Mouse (Mus musculus) adrenal gland, postnatal 25 days (tissue): ENCODE data around the gene Spred1. TPM values are rescaled to one million over a fixed set of nuclear protein-coding genes. Genes with fewer than 3 reads are reported as not detected.
A peak's percentile ranks its signal among the peaks of the same experiment; 100 is the strongest.

Source experiments
- DNase-seq: peaks from one replicate; pipeline ENCODE4 v3.0.0; 2021; ENCODE audit warnings: mixed read lengths
- microRNA-seq, 2 experiments: library from miRNA; unstranded; fragments of <30 nt; microRNA quantifications; one replicate each; pipeline ENCODE4 v1.2.0; 2021
- total RNA-seq: library from RNA; stranded (reverse); gene quantifications from 2 replicates; pipeline ENCODE4 v1.2.3, GENCODE M21; 2021

Gene Spred1
- total RNA-seq, 1 experiment from 2014 or later: 103 TPM

- peak; percentile 81 for DNase-seq
These were observed 59.2 kb downstream of the Spred1 start for GRCm38 (mm10) chr2:117180250-117180885.

- no peak for DNase-seq
These were observed 64.4 kb downstream of the Spred1 start for GRCm38 (mm10) chr2:117185587-117185986.

GRCm38 (mm10) chr2:117190915-117191314 lies 69.7 kb downstream of the Spred1 start:
- DNase-seq: no peak

GRCm38 (mm10) chr2:117194309-117194708 lies 73.1 kb downstream of the Spred1 start:
- no peak for DNase-seq

- no peak for DNase-seq
These were observed 74.0 kb downstream of the Spred1 start for GRCm38 (mm10) chr2:117195151-117195550.

- DNase-seq: no peak
These were observed 74.4 kb downstream of the Spred1 start for GRCm38 (mm10) chr2:117195578-117195977.

- no peak for DNase-seq
These were observed 79.7 kb downstream of the Spred1 start for GRCm38 (mm10) chr2:117200869-117201338.

GRCm38 (mm10) chr2:117203350-117203749 lies 82.2 kb downstream of the Spred1 start:
- DNase-seq: no peak

- DNase-seq: peak; percentile 59
These were observed 83.4 kb downstream of the Spred1 start for GRCm38 (mm10) chr2:117204534-117204933.

- DNase-seq: no peak
These were observed 83.9 kb downstream of the Spred1 start for GRCm38 (mm10) chr2:117205066-117205465.

GRCm38 (mm10) chr2:117210416-117211085 lies 89.4 kb downstream of the Spred1 start:
- DNase-seq: peak; percentile 11

GRCm38 (mm10) chr2:117216152-117216551 lies 95.0 kb downstream of the Spred1 start:
- DNase-seq: peak; percentile 8

- DNase-seq: no peak
These were observed 96.6 kb downstream of the Spred1 start for GRCm38 (mm10) chr2:117217695-117218216.

- no peak for DNase-seq
These were observed 98.4 kb downstream of the Spred1 start for GRCm38 (mm10) chr2:117219536-117219935.

GRCm38 (mm10) chr2:117222651-117223050 lies 101.5 kb downstream of the Spred1 start:
- no peak for DNase-seq

GRCm38 (mm10) chr2:117228601-117229125 lies 107.5 kb downstream of the Spred1 start:
- DNase-seq: no peak

- no peak for DNase-seq
These were observed 109.1 kb downstream of the Spred1 start for GRCm38 (mm10) chr2:117230261-117230660.

- peak; percentile 92 for DNase-seq
These were observed 110.1 kb downstream of the Spred1 start for GRCm38 (mm10) chr2:117231257-117231656.

Small RNA genes within 50 kb of the gene (microRNA-seq; reads per million reads assigned to microRNA genes)
- 1,769 to 2,072 reads per million in 2 experiments for gene Mir674

Other genes starting within 250 kb of the Spred1 start
- not detected in 2 replicates for gene Tmco5, start 242.7 kb upstream of the Spred1 start, total RNA-seq
- 40.7 and 46.8 TPM in 2 replicates for gene Fam98b, start 128.4 kb downstream of the Spred1 start, total RNA-seq
- gene Rasgrp1, start 221.6 kb downstream of the Spred1 start, total RNA-seq: 0.19 and 0.49 TPM in 2 replicates